Mouse (Mus musculus): ENCODE measurements around the gene Crisp2.
"Not testable (repeated sequence)": the region's sequence is repeated elsewhere in the genome, so short reads cannot be mapped to it uniquely, and the experiment has no call there.

The Crisp2 gene

GRCm38 (mm10) chr17:40806953-40807572 lies at the start of gene Crisp2:
Gene Crisp2, minus strand, starts transcription at chr17:40807003.
- DNase-seq (ENCODE audit: low read depth) = no peak

- DNase-seq (ENCODE audit: low read depth) = no peak
Observed at GRCm38 (mm10) chr17:40855065-40855464, 48.3 kb upstream of the Crisp2 start.

DNA sequence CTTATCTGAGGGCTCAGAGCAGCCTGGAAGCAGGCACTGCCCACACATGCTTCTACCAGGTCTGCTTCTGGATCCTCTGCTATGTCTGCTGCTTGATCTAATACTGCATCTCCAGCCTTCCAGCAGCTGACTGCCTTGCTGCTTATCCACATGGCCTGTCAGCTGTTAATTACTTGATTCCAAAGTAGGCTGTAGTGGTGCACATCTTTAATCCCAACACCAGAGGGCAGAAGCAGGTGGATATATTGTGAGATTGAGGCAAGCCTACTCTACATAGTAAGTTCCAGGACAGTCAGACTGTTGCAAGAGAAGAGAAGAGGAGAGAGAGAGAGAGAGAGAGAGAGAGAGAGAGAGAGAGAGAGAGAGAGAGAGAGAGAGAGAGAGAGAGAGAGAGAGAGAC lies 30.5 kb upstream of the Crisp2 start:
- peak; percentile 28 for DNase-seq (ENCODE audit: low read depth)

GRCm38 (mm10) chr17:40831870-40832269 lies 25.1 kb upstream of the Crisp2 start:
- no peak for DNase-seq (ENCODE audit: low read depth)

DNA sequence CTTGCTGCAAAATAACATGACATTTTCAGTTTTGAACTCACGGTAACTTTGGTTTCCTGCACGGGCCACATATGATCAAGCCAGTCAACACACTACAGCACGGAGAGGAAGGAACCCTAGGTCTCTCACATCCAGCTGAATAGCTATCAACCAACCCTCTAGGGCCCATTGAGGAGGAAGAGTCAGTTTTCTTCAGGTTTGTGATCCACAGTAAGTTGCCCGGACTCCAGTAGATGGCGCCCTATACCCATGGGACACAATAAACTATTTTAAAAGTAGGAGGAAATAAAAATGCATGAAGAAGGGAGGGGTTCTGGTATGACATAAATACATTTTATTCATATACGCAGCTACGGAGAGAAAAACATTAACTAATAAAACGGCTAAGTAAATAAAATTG lies 17.7 kb upstream of the Crisp2 start:
- no peak for DNase-seq (ENCODE audit: low read depth)

DNA sequence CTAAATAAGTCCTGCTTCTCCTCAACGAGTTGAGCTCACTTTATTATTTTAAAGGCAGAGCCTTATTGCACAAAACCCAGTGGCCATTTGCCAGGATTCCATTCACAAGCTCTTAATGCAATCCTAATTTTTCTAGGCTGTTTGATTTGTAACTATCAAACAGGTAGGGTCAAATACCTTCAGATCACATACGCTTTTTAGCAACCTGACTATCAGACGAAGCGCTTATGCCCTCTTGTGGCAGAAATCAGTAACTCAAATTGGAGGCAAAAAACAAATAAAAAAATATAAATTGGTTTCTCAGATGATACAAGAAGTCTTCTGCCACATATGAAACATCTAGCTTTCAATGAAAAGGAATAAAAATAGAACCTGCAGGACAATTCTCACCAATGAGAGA lies 17.0 kb upstream of the Crisp2 start:
- DNase-seq (ENCODE audit: low read depth) = no peak

DNA sequence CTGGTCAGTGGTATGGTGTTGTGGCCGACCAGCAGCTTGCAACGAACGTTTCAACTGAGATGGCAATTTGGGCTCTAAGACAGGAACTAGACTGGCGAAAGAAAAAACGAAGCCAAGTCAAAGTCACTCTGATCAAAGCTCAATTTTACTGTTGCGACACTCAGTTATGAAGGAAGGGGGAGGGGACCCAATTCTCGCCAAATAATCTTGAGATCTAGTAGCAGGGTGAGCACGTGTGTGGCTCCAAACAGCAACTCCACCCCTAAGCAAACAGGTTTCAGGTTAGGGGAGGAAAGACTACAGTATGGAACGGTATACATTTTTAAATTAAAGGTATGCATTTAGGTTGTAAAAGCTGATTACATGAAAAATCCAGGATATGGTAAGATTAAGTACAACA lies 14.7 kb upstream of the Crisp2 start:
- no peak for DNase-seq (ENCODE audit: low read depth)

GRCm38 (mm10) chr17:40817340-40817943 lies 10.6 kb upstream of the Crisp2 start:
- DNase-seq (ENCODE audit: low read depth) = no peak

GRCm38 (mm10) chr17:40812259-40812658 lies 5.5 kb upstream of the Crisp2 start:
- no peak for DNase-seq (ENCODE audit: low read depth)

DNA sequence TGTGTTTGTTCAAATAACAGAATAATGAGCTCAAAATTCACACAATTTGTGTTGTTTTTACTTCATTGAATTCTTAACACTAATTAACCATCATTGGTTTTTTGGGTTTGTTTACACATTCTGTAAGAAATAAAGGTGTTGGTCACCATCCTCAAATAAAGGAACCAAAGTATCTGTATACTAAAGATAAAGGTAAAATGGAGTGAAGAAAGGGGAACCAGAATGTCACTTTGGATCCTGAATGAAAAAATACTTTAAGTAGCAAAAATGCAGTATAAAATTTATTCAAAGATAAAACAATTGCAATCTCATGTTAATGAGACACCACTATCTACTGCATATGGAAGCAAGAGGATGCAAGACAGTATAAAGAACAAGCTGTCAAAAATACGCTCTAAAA lies 4.8 kb upstream of the Crisp2 start:
- DNase-seq (ENCODE audit: low read depth) = no peak

- DNase-seq (ENCODE audit: low read depth) = no peak
Observed at GRCm38 (mm10) chr17:40810934-40811333, 4.1 kb upstream of the Crisp2 start, which contains the start of gene Rhag. Gene Rhag, plus strand, starts transcription at chr17:40811126.

GRCm38 (mm10) chr17:40808071-40808470 lies 1.3 kb upstream of the Crisp2 start:
- DNase-seq (ENCODE audit: low read depth) = no peak

GRCm38 (mm10) chr17:40806550-40806949 lies 253 bp downstream of the Crisp2 start:
- DNase-seq (ENCODE audit: low read depth) = peak; percentile 47

- peak; percentile 36 for DNase-seq (ENCODE audit: low read depth)
Observed at GRCm38 (mm10) chr17:40802707-40803340, 4.0 kb downstream of the Crisp2 start.

- DNase-seq (ENCODE audit: low read depth) = no peak
Observed at GRCm38 (mm10) chr17:40793921-40794854, 12.6 kb downstream of the Crisp2 start.

GRCm38 (mm10) chr17:40789877-40790276 lies 16.9 kb downstream of the Crisp2 start:
- DNase-seq (ENCODE audit: low read depth) = no peak

GRCm38 (mm10) chr17:40767120-40767519 lies 39.7 kb downstream of the Crisp2 start:
- no peak for DNase-seq (ENCODE audit: low read depth)

- no peak for DNase-seq (ENCODE audit: low read depth)
Observed at GRCm38 (mm10) chr17:40763662-40764061, 43.1 kb downstream of the Crisp2 start.

GRCm38 (mm10) chr17:40731724-40732123 lies 75.1 kb downstream of the Crisp2 start:
- no peak for DNase-seq (ENCODE audit: low read depth)

- no peak for DNase-seq (ENCODE audit: low read depth)
Observed at GRCm38 (mm10) chr17:40731296-40731695, 75.5 kb downstream of the Crisp2 start.

GRCm38 (mm10) chr17:40726820-40727219 lies 80.0 kb downstream of the Crisp2 start, which contains the start of gene Esp1:
Gene Esp1, plus strand, starts transcription at chr17:40727120.
- DNase-seq (ENCODE audit: low read depth) = no peak

DNA sequence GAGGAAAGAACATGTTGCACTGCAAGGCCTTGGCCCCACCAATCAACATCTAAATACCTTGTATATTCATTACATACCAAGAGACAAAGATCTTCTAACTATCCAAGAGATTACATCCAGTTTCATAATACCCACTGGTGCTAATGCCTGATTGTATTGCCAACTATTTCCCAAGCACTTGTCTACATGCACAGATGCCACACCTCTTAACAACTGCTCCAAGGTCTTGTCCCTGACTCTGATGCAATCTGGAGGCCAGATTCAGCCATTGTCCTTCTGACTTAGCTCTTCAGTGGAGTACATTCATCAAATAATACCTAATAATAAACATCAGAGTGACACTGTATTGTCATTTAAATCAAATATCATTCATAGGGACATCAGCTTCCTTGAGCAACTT lies 89.7 kb downstream of the Crisp2 start:
- DNase-seq (ENCODE audit: low read depth) = not testable (repeated sequence)

All from fibroblast of lung, adult 2 months (primary cell).